Comparison of ENCODE assay signal across 15 mouse cellular contexts in the genomic region with DNA sequence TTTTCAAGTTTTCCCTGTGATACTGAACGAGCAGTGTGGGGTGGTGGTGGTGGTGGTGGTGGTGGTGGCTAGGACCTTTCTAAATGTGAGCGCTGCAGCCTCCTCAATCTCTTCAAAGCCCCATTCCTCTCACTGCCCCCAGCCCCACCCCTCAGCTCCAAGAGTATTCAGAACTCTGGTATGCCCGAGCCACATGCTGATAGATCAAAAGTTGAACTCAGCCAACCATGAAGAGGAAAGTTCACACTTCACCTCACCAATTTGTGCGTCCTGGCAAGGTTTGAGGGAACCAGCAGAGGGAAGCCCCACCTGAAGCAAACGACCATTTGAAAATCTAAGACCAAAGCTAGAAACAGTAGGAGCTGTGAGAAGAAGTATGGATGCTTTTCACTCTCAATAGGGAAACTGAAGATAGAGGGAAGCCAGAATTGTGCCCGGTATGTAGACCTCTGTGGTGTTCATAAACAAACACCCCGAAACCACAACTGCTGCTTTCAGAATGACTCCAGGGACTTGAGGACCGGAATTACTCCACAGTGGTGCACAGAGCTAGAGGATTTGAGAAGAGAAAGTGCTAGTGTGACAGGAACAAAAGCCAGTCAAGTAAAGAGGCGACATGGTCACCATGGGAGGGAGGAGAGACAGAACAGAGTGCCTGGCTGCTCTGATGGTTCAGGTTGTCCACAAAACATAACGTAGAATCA. TPM values are rescaled to one million over a fixed set of nuclear protein-coding genes. Genes with fewer than 3 reads are reported as not detected.
A peak's percentile ranks its signal among the peaks of the same experiment; 100 is the strongest.
DNase-seq lines count a peak whose midpoint lies in the region; ATAC-seq and TF ChIP-seq lines count a peak whose summit lies in the region.
"Had no signal": no experiment of that assay in that cellular context is flagged by ENCODE, and none has a peak within 500 bp of the region (broad histone marks: within the 10 kb centered on the region; RNA-seq: fewer than 3 reads in every experiment).

No protein-coding gene starts in this region.

- no peaks in the 10 kb centered on the region for H3K4me1 ChIP-seq in liver, adult 2 months (ENCODE audit: control insufficient read depth, insufficient read depth, low read length)
- H3K4me1 ChIP-seq in liver, embryonic 12.5 days, result no peaks in the 10 kb centered on the region
- peaks cover 5% of the 10 kb centered on the region; the same call in 1 of the 2 replicates for H3K4me1 ChIP-seq in heart, embryonic 11.5 days (ENCODE audit: control insufficient read depth, insufficient read depth, low read length)
- H3K4me1 ChIP-seq: forebrain, embryonic 13.5 days; liver, embryonic 15.5 days; stomach, embryonic 15.5 days had no signal

- no peaks in the 10 kb centered on the region for H3K79me2 ChIP-seq in liver, adult 2 months (ENCODE audit: control insufficient read depth, insufficient read depth, low read length)

- no peak for TF ChIP-seq CTCF in liver, adult 2 months (IDR thresholded peaks at IDR 0.05; ENCODE audit: low read depth, low read length)
- no peak for TF ChIP-seq CTCF in Patski (IDR thresholded peaks at IDR 0.05)

- H3K9me3 ChIP-seq in liver, embryonic 12.5 days (replicated peaks), result no peaks in the 10 kb centered on the region
- H3K9me3 ChIP-seq in heart, embryonic 11.5 days (replicated peaks; ENCODE audit: control insufficient read depth, low read length), result no peaks in the 10 kb centered on the region
- H3K9me3 ChIP-seq: embryonic facial prominence, embryonic 12.5 days; forebrain, embryonic 13.5 days; liver, embryonic 15.5 days; stomach, embryonic 15.5 days had no signal

- POLR2A ChIA-PET in Patski (lab: Charles Lee), result no interaction called here

- H3K4me3 ChIP-seq in liver, adult 2 months (ENCODE audit: insufficient read depth, low read depth, low read length), result no peak overlapping the region
- no peak overlapping the region for H3K4me3 ChIP-seq in liver, embryonic 12.5 days
- H3K4me3 ChIP-seq in heart, embryonic 11.5 days (ENCODE audit: low read depth, low read length), result no peak overlapping the region
- H3K4me3 ChIP-seq: embryonic facial prominence, embryonic 12.5 days; forebrain, embryonic 13.5 days; liver, embryonic 15.5 days; stomach, embryonic 15.5 days had no signal

- peak; percentile 23 for DNase-seq in liver, adult 2 months (ENCODE audit: extremely low read depth, low read depth, low spot score)
- no peak for DNase-seq in Patski (ENCODE audit: low read depth, low spot score)
- DNase-seq in kidney, adult 8-10 months, result peak; percentile 83 to 87
- no peak for DNase-seq in adrenal gland, postnatal 25 days
- DNase-seq in neural tube, embryonic 10.5 days (ENCODE audit: extremely low spot score, low spot score), result no peak
- DNase-seq: cerebellum, postnatal 10 days; gastrocnemius, postnatal 14 days; right cerebral cortex, postnatal 14 days had no signal

- TF ChIP-seq POLR2A in liver, adult 2 months (IDR thresholded peaks at IDR 0.05; ENCODE audit: extremely low read depth, insufficient read depth, low read length), result no peak

- H3K4me2 ChIP-seq in liver, embryonic 12.5 days, result no peak overlapping the region
- H3K4me2 ChIP-seq in heart, embryonic 11.5 days, result no peak overlapping the region
- H3K4me2 ChIP-seq: embryonic facial prominence, embryonic 12.5 days; forebrain, embryonic 13.5 days; liver, embryonic 15.5 days; stomach, embryonic 15.5 days had no signal

- H3K9ac ChIP-seq in liver, adult 2 months (ENCODE audit: low read depth, low read length), result no peak overlapping the region
- H3K9ac ChIP-seq in liver, embryonic 12.5 days, result no peak overlapping the region
- H3K9ac ChIP-seq in heart, embryonic 11.5 days (ENCODE audit: low read depth, low read length), result no peak overlapping the region
- H3K9ac ChIP-seq: embryonic facial prominence, embryonic 12.5 days; forebrain, embryonic 13.5 days; liver, embryonic 15.5 days; stomach, embryonic 15.5 days had no signal

- in situ Hi-C loops in Patski (cut with MboI; ENCODE audit: low pct_unique_long_range_greater_than_20kb), result loop anchor here (10.0 to 25.0 kb wide), 2 partner anchors 776 to 947 kb away; no protein-coding TSS in a partner anchor

- H3K36me3 ChIP-seq in liver, adult 2 months (ENCODE audit: control insufficient read depth, insufficient read depth, low read length), result no peaks in the 10 kb centered on the region
- H3K36me3 ChIP-seq in liver, embryonic 12.5 days, result no peaks in the 10 kb centered on the region
- no peaks in the 10 kb centered on the region for H3K36me3 ChIP-seq in heart, embryonic 11.5 days (ENCODE audit: control insufficient read depth, insufficient read depth, low read length)
- H3K36me3 ChIP-seq: embryonic facial prominence, embryonic 12.5 days; liver, embryonic 15.5 days; stomach, embryonic 15.5 days had no signal

- CTCF ChIA-PET in Patski (lab: Charles Lee), result no interaction called here

- ATAC-seq in liver, embryonic 12.5 days, result no peak
- ATAC-seq in Patski, result peak; percentile 26
- peak; percentile 75 for ATAC-seq in megakaryocyte progenitor cell, adult 5-6 weeks (replicated peaks; ENCODE audit: poor library complexity)
- ATAC-seq in heart, embryonic 11.5 days (replicated peaks; ENCODE audit: insufficient number of reproducible peaks, low FRiP score, low TSS enrichment), result no peak
- ATAC-seq: forebrain, embryonic 13.5 days had no signal

- WGBS in liver, adult 2 months, result 75% methylated on average over 10 of the region's 10 CpGs
- 53% methylated on average over 10 of the region's 10 CpGs for WGBS in liver, embryonic 12.5 days (ENCODE audit: insufficient replicate concordance)
- 74% methylated on average over 10 of the region's 10 CpGs for WGBS in heart, embryonic 11.5 days (ENCODE audit: insufficient replicate concordance)

- no peak overlapping the region for H3K27ac ChIP-seq in liver, adult 2 months (replicated peaks; ENCODE audit: insufficient read depth, low read depth, low read length)
- no peak overlapping the region for H3K27ac ChIP-seq in liver, embryonic 12.5 days
- H3K27ac ChIP-seq in heart, embryonic 11.5 days (ENCODE audit: low read depth, low read length), result no peak overlapping the region
- H3K27ac ChIP-seq: embryonic facial prominence, embryonic 12.5 days; forebrain, embryonic 13.5 days; liver, embryonic 15.5 days; stomach, embryonic 15.5 days had no signal

- no peaks in the 10 kb centered on the region for H3K27me3 ChIP-seq in liver, adult 2 months (ENCODE audit: control insufficient read depth, insufficient read depth, low read length)
- no peaks in the 10 kb centered on the region for H3K27me3 ChIP-seq in liver, embryonic 12.5 days (replicated peaks)
- no peaks in the 10 kb centered on the region for H3K27me3 ChIP-seq in Patski
- H3K27me3 ChIP-seq in heart, embryonic 11.5 days (ENCODE audit: control insufficient read depth, insufficient read depth, low read length), result no peaks in the 10 kb centered on the region
- H3K27me3 ChIP-seq: embryonic facial prominence, embryonic 12.5 days; forebrain, embryonic 13.5 days; liver, embryonic 15.5 days; stomach, embryonic 15.5 days had no signal

RNA-seq across cellular contexts. Expression of gene Phactr2, which starts 35.9 kb away (rescaled TPM):
- 3.9 and 4.1 TPM in 2 replicates for total RNA-seq in liver, adult 2 months (2014; rRNA removed)
- polyA plus RNA-seq in liver, adult 2 months (2012; rRNA removed), result 1.1 and 1.2 TPM in 2 replicates
- 9.8 and 10.4 TPM in 2 replicates for polyA plus RNA-seq in liver, embryonic 12.5 days (2016; fragmentation: Nextera tagmentation; extraction: Ambion mirVana)
- polyA plus RNA-seq in Patski (2021), result 9.3 TPM
- total RNA-seq in megakaryocyte progenitor cell, adult 5-6 weeks (2015), result 26.2 and 26.4 TPM in 2 replicates
- total RNA-seq in megakaryocyte progenitor cell, adult 5-6 weeks (2017), result 21.7 and 24.4 TPM in 2 replicates
- 24.0 and 30.6 TPM in 2 replicates for total RNA-seq in adrenal gland, postnatal 25 days (2021)
- 61.2 and 70.5 TPM in 2 replicates for polyA plus RNA-seq in heart, embryonic 11.5 days (2014; fragmentation: Nextera tagmentation; extraction: Ambion mirVana)

Comparison
In these comparisons a context has a peak if more than half of its experiments do, and no peak if none do; other contexts are left out.
1. DNase-seq: peak in liver, adult 2 months (single experiment) and kidney, adult 8-10 months (2 of 2); none in Patski (single experiment), adrenal gland, postnatal 25 days (single experiment) and neural tube, embryonic 10.5 days (single experiment).
2. ATAC-seq: peak in Patski (single experiment) and megakaryocyte progenitor cell, adult 5-6 weeks (single experiment); none in liver, embryonic 12.5 days (single experiment) and heart, embryonic 11.5 days (single experiment).